12 mouse cellular contexts compared by ENCODE assay signal in the genomic region with DNA sequence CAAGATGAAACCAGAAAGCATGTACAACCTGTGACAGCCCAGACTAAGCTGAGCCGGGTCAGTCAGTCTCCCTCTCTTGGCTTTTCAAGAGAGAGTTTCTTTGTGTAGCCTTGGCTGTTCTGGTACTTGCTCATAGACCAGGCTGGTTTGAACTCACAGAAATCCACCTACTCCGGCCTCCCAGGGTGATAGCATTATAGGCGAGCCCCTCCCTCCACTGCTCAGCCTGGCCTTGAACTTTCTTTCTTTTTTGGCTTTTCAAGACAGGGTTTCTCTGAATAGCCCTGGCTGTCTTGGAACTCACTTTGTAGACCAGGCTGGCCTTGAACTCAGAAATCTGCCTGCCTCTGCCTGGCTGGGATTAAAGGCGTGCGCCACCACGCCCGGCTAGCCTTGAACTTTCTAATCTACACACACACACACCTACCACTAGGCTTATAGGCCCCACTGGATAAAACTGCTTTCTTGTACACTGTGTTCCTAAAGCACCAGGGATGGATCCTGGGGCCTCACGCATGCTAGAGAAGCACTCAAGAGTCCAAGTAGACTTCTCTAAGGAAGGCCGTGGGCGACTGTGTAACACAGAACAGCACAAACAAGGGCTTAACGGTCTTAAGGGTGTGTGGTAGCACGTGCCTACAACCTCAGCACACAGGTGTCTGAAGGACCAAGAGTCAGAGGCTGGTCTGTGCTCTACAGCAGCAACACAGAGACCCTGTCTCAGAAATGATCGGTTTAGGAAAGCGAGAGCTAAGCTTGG. TPM values are rescaled to one million over a fixed set of nuclear protein-coding genes. Genes with fewer than 3 reads are reported as not detected.
A peak's percentile ranks its signal among the peaks of the same experiment; 100 is the strongest.
DNase-seq lines count a peak whose midpoint lies in the region; ATAC-seq lines count a peak whose summit lies in the region.
"Had no signal": no experiment of that assay in that cellular context is flagged by ENCODE, and none has a peak within 500 bp of the region (broad histone marks: within the 10 kb centered on the region; RNA-seq: fewer than 3 reads in every experiment).

No protein-coding gene starts in this region.

- no peaks in the 10 kb centered on the region for H3K27me3 ChIP-seq in heart, embryonic 15.5 days
- H3K27me3 ChIP-seq in neural tube, embryonic 12.5 days (replicated peaks), result no peaks in the 10 kb centered on the region
- no peaks in the 10 kb centered on the region for H3K27me3 ChIP-seq in intestine, embryonic 16.5 days (replicated peaks; ENCODE audit: control insufficient read depth, insufficient read depth, low read length)
- H3K27me3 ChIP-seq in neural tube, embryonic 15.5 days (replicated peaks), result no peaks in the 10 kb centered on the region

- no peaks in the 10 kb centered on the region for H3K9me3 ChIP-seq in heart, embryonic 15.5 days (replicated peaks)
- H3K9me3 ChIP-seq in neural tube, embryonic 12.5 days, result no peaks in the 10 kb centered on the region
- no peaks in the 10 kb centered on the region for H3K9me3 ChIP-seq in intestine, embryonic 16.5 days (ENCODE audit: control insufficient read depth, low read length)
- H3K9me3 ChIP-seq in neural tube, embryonic 15.5 days (replicated peaks), result no peaks in the 10 kb centered on the region

- H3K4me2 ChIP-seq in heart, embryonic 15.5 days, result no peak overlapping the region; the same call in 1 of the 2 replicates
- 0 out of 2 replicates have a peak overlapping the region, but pooled peaks have one; percentile 82 for H3K4me2 ChIP-seq in neural tube, embryonic 12.5 days (replicated peaks)
- H3K4me2 ChIP-seq in intestine, embryonic 16.5 days (ENCODE audit: low read depth, low read length), result peak overlapping the region; percentile 57; the same call in 1 of the 2 replicates
- peak overlapping the region; percentile 69; the same call in 1 of the 2 replicates for H3K4me2 ChIP-seq in neural tube, embryonic 15.5 days

- no peak for DNase-seq in heart, postnatal 10 days
- no peak for DNase-seq in neural tube, embryonic 10.5 days (ENCODE audit: extremely low spot score, low spot score)
- no peak for DNase-seq in embryo, embryonic 10.5 days (ENCODE audit: low spot score)
- DNase-seq in left cerebral cortex, adult 18-20 months (ENCODE audit: low spot score in 2 of 2), result no peak
- DNase-seq: adrenal gland, adult 2 months; cerebellum, adult 9-10 months; kidney, adult 18-20 months; layer of hippocampus, postnatal 36 days had no signal

- H3K4me1 ChIP-seq in heart, embryonic 15.5 days (replicated peaks), result peaks cover 14% of the 10 kb centered on the region
- peaks cover 13% of the 10 kb centered on the region; the same call in 1 of the 2 replicates for H3K4me1 ChIP-seq in neural tube, embryonic 12.5 days
- peaks cover 11% of the 10 kb centered on the region; the same call in 1 of the 2 replicates for H3K4me1 ChIP-seq in intestine, embryonic 16.5 days (ENCODE audit: control insufficient read depth, insufficient read depth, low read length)
- peaks cover 17% of the 10 kb centered on the region for H3K4me1 ChIP-seq in neural tube, embryonic 15.5 days

- peaks cover 63% of the 10 kb centered on the region for H3K36me3 ChIP-seq in heart, embryonic 15.5 days
- peaks cover 61% of the 10 kb centered on the region for H3K36me3 ChIP-seq in neural tube, embryonic 12.5 days
- peaks cover 13% of the 10 kb centered on the region for H3K36me3 ChIP-seq in intestine, embryonic 16.5 days (ENCODE audit: control insufficient read depth, insufficient read depth, low read length)
- H3K36me3 ChIP-seq in neural tube, embryonic 15.5 days, result peaks cover 68% of the 10 kb centered on the region

- 91% methylated on average over 14 of the region's 14 CpGs for WGBS in heart, embryonic 15.5 days
- WGBS in neural tube, embryonic 12.5 days, result 94% methylated on average over 14 of the region's 14 CpGs
- 92% methylated on average over 14 of the region's 14 CpGs for WGBS in intestine, embryonic 16.5 days
- WGBS in neural tube, embryonic 15.5 days, result 96% methylated on average over 14 of the region's 14 CpGs

- H3K9ac ChIP-seq in heart, embryonic 15.5 days, result no peak overlapping the region
- H3K9ac ChIP-seq in neural tube, embryonic 12.5 days, result no peak overlapping the region
- no peak overlapping the region for H3K9ac ChIP-seq in intestine, embryonic 16.5 days (ENCODE audit: low read depth, low read length)
- no peak overlapping the region for H3K9ac ChIP-seq in neural tube, embryonic 15.5 days (replicated peaks)

- intact Hi-C loops in heart, postnatal 10 days (cut with DNase I), result loop anchor here (5.0 kb wide), 1 partner anchor 71 kb away; no protein-coding TSS in a partner anchor

- peak overlapping the region; percentile 100 for H3K4me3 ChIP-seq in heart, embryonic 15.5 days
- H3K4me3 ChIP-seq in neural tube, embryonic 12.5 days, result no peak overlapping the region
- H3K4me3 ChIP-seq in intestine, embryonic 16.5 days (ENCODE audit: low read length), result peak overlapping the region; percentile 98
- 0 out of 2 replicates have a peak overlapping the region, but pooled peaks have one; percentile 99 for H3K4me3 ChIP-seq in neural tube, embryonic 15.5 days (replicated peaks)

- ATAC-seq in heart, embryonic 15.5 days (replicated peaks; ENCODE audit: insufficient number of reproducible peaks, insufficient read depth, low FRiP score, low read depth), result no peak
- no peak for ATAC-seq in neural tube, embryonic 12.5 days (ENCODE audit: low FRiP score, low read depth)
- ATAC-seq in intestine, embryonic 16.5 days, result no peak
- ATAC-seq in neural tube, embryonic 15.5 days (ENCODE audit: low FRiP score), result no peak

- no peak overlapping the region for H3K27ac ChIP-seq in heart, embryonic 15.5 days
- H3K27ac ChIP-seq in neural tube, embryonic 12.5 days, result no peak overlapping the region
- no peak overlapping the region for H3K27ac ChIP-seq in intestine, embryonic 16.5 days (ENCODE audit: low read length)
- no peak overlapping the region for H3K27ac ChIP-seq in neural tube, embryonic 15.5 days (replicated peaks)

RNA-seq across cellular contexts. Expression of a gene that starts 1.9 kb away (rescaled TPM):
- 231 and 266 TPM in 2 replicates for polyA plus RNA-seq in heart, embryonic 15.5 days (2015; fragmentation: Nextera tagmentation; extraction: Ambion mirVana)
- 100 to 1,000 TPM; 208 to 214 TPM for total RNA-seq in heart, postnatal 10 days (2021)
- 210 and 223 TPM in 2 replicates for polyA plus RNA-seq in neural tube, embryonic 12.5 days (2016; fragmentation: Nextera tagmentation; extraction: Ambion mirVana)
- 331 and 372 TPM in 2 replicates for polyA plus RNA-seq in intestine, embryonic 16.5 days (2015; fragmentation: Nextera tagmentation; extraction: Ambion mirVana)
- 180 and 217 TPM in 2 replicates for polyA plus RNA-seq in neural tube, embryonic 15.5 days (2015; fragmentation: Nextera tagmentation; extraction: Ambion mirVana)
- 10 to 100 TPM; 96.4 to 97.1 TPM for total RNA-seq in left cerebral cortex, adult 18-20 months (2021)

RNA-seq across cellular contexts. Expression of a gene that starts 10.9 kb away (rescaled TPM):
- polyA plus RNA-seq in heart, embryonic 15.5 days (2015; fragmentation: Nextera tagmentation; extraction: Ambion mirVana), result 47.6 and 53.1 TPM in 2 replicates
- 10 to 100 TPM; 14.4 to 18.8 TPM for total RNA-seq in heart, postnatal 10 days (2021)
- polyA plus RNA-seq in neural tube, embryonic 12.5 days (2016; fragmentation: Nextera tagmentation; extraction: Ambion mirVana), result 69.7 and 73.0 TPM in 2 replicates
- 59.1 and 61.5 TPM in 2 replicates for polyA plus RNA-seq in intestine, embryonic 16.5 days (2015; fragmentation: Nextera tagmentation; extraction: Ambion mirVana)
- polyA plus RNA-seq in neural tube, embryonic 15.5 days (2015; fragmentation: Nextera tagmentation; extraction: Ambion mirVana), result 71.3 and 78.8 TPM in 2 replicates
- total RNA-seq in left cerebral cortex, adult 18-20 months (2021), result 10 to 100 TPM; 39.6 to 42.2 TPM

RNA-seq across cellular contexts. Expression of a gene that starts 11.2 kb away (rescaled TPM):
- polyA plus RNA-seq in heart, embryonic 15.5 days (2015; fragmentation: Nextera tagmentation; extraction: Ambion mirVana), result 98.2 and 106 TPM in 2 replicates
- 10 to 100 TPM; 53.9 to 59.6 TPM for total RNA-seq in heart, postnatal 10 days (2021)
- 142 and 150 TPM in 2 replicates for polyA plus RNA-seq in neural tube, embryonic 12.5 days (2016; fragmentation: Nextera tagmentation; extraction: Ambion mirVana)
- 86.4 and 92.2 TPM in 2 replicates for polyA plus RNA-seq in intestine, embryonic 16.5 days (2015; fragmentation: Nextera tagmentation; extraction: Ambion mirVana)
- 108 and 109 TPM in 2 replicates for polyA plus RNA-seq in neural tube, embryonic 15.5 days (2015; fragmentation: Nextera tagmentation; extraction: Ambion mirVana)
- total RNA-seq in left cerebral cortex, adult 18-20 months (2021), result 10 to 100 TPM; 52.0 to 52.5 TPM

RNA-seq across cellular contexts. Expression of a gene that starts 23.3 kb away (rescaled TPM):
- polyA plus RNA-seq in heart, embryonic 15.5 days (2015; fragmentation: Nextera tagmentation; extraction: Ambion mirVana), result 11.4 and 13.7 TPM in 2 replicates
- 10 to 100 TPM; 14.9 to 17.6 TPM for total RNA-seq in heart, postnatal 10 days (2021)
- polyA plus RNA-seq in neural tube, embryonic 12.5 days (2016; fragmentation: Nextera tagmentation; extraction: Ambion mirVana), result 17.3 and 18.0 TPM in 2 replicates
- 12.2 and 13.9 TPM in 2 replicates for polyA plus RNA-seq in intestine, embryonic 16.5 days (2015; fragmentation: Nextera tagmentation; extraction: Ambion mirVana)
- 12.3 and 13.5 TPM in 2 replicates for polyA plus RNA-seq in neural tube, embryonic 15.5 days (2015; fragmentation: Nextera tagmentation; extraction: Ambion mirVana)
- 10 to 100 TPM; 25.9 to 27.0 TPM for total RNA-seq in left cerebral cortex, adult 18-20 months (2021)

RNA-seq across cellular contexts. Expression of a gene that starts 38.5 kb away (rescaled TPM):
- 23.0 and 25.4 TPM in 2 replicates for polyA plus RNA-seq in heart, embryonic 15.5 days (2015; fragmentation: Nextera tagmentation; extraction: Ambion mirVana)
- 1 to 10 TPM; 9.0 to 9.5 TPM for total RNA-seq in heart, postnatal 10 days (2021)
- polyA plus RNA-seq in neural tube, embryonic 12.5 days (2016; fragmentation: Nextera tagmentation; extraction: Ambion mirVana), result 43.3 and 45.0 TPM in 2 replicates
- polyA plus RNA-seq in intestine, embryonic 16.5 days (2015; fragmentation: Nextera tagmentation; extraction: Ambion mirVana), result 27.9 and 35.2 TPM in 2 replicates
- polyA plus RNA-seq in neural tube, embryonic 15.5 days (2015; fragmentation: Nextera tagmentation; extraction: Ambion mirVana), result 29.8 and 34.2 TPM in 2 replicates
- total RNA-seq in left cerebral cortex, adult 18-20 months (2021), result 10 to 100 TPM; 20.4 to 20.8 TPM
